Mouse (Mus musculus) neural tube, embryonic 11.5 days (tissue): ENCODE measurements around the gene Vav1. TPM values are rescaled to one million over a fixed set of nuclear protein-coding genes. Genes with fewer than 3 reads are reported as not detected.

ENCODE experiments used
- ATAC-seq: fragments of 200-750 bp; cut with Nextera tagmentation; 2 replicates; pipeline ENCODE4 v1.8.0; 2017; ENCODE audit warnings: moderate number of reproducible peaks, mild to moderate bottlenecking, moderate TSS enrichment, moderate library complexity; ENCODE audit not compliant: insufficient read depth, low FRiP score, low TSS enrichment
- DNase-seq: peaks from one replicate; pipeline ENCODE4 v3.0.0-alpha.2; 2015; ENCODE audit warnings: low spot score
- H3K27ac ChIP-seq: fragments of 300-500 bp; sonication (generic); 2 replicates; pipeline ENCODE4 v1.5.1; 2014; ENCODE audit warnings: low read depth, mild to moderate bottlenecking, low read length
- H3K27me3 ChIP-seq: fragments of 300-500 bp; sonication (generic); 2 replicates; pipeline ENCODE4 v1.6.1; 2014; ENCODE audit warnings: mild to moderate bottlenecking, low read length, mixed read lengths; ENCODE audit not compliant: control insufficient read depth, insufficient read depth
- H3K36me3 ChIP-seq: fragments of 300-500 bp; sonication (generic); 2 replicates; pipeline ENCODE4 v1.6.1; 2014; ENCODE audit warnings: mild to moderate bottlenecking, low read length, moderate library complexity, mixed read lengths; ENCODE audit not compliant: control insufficient read depth, insufficient read depth
- H3K4me1 ChIP-seq: fragments of 300-500 bp; sonication (generic); 2 replicates; pipeline ENCODE4 v1.6.1; 2014; ENCODE audit warnings: low read length, mixed read lengths; ENCODE audit not compliant: control insufficient read depth, insufficient read depth
- H3K4me2 ChIP-seq: fragments of 300-500 bp; sonication (generic); 2 replicates; pipeline ENCODE4 v1.6.1; 2014; ENCODE audit warnings: low read depth, mild to moderate bottlenecking, moderate library complexity
- H3K4me3 ChIP-seq: fragments of 300-500 bp; sonication (generic); 2 replicates; pipeline ENCODE4 v1.5.1; 2014; ENCODE audit warnings: low read depth, low read length
- H3K9ac ChIP-seq: fragments of 300-500 bp; sonication (generic); 2 replicates; pipeline ENCODE4 v1.6.1; 2014; ENCODE audit warnings: mild to moderate bottlenecking, low read length
- H3K9me3 ChIP-seq: fragments of 300-500 bp; sonication (generic); 2 replicates; pipeline ENCODE4 v1.6.1; 2016; ENCODE audit warnings: low read length; ENCODE audit not compliant: control insufficient read depth
- WGBS: fragments of 180-500 bp; shearing (Covaris S2); extraction: QIAGEN DNeasy Blood & Tissue Kit; methylation state at CpG from one replicate; pipeline ENCODE4 v1.1.7; 2014; 5-methylcytosine and 5-hydroxymethylcytosine counted together
- polyA plus RNA-seq: library from polyadenylated mRNA; unstranded; fragments of >200 nt; fragmentation: Nextera tagmentation; extraction: Ambion mirVana; gene quantifications from 2 replicates; pipeline ENCODE4 v1.2.1, GENCODE M21; 2014

The Vav1 gene
- polyA plus RNA-seq, 1 experiment from 2014 or later, result 1.9 TPM

GRCm38 (mm10) chr17:57249186-57250181, 29.4 kb upstream of the Vav1 start, which contains the start of gene Trip10:
Trip10 (plus strand) TSS chr17:57249455.
- Histone ChIP-seq H3K9me3 (no peaks in the 10 kb centered on the region), H3K4me2 (peak within 1 kb of the TSS; percentile 77), H3K27ac (peak within 1 kb of the TSS; percentile 54), H3K4me1 (peaks cover 7% of the 10 kb centered on the region), H3K36me3 (no peaks in the 10 kb centered on the region), H3K9ac (peak within 1 kb of the TSS; percentile 57), H3K4me3 (peak within 1 kb of the TSS; percentile 68), H3K27me3 (no peaks in the 10 kb centered on the region)
- DNase-seq (peak; percentile 95), ATAC-seq (peak; percentile 45)
- WGBS, result under 1% methylated on average over 52 of the region's 52 CpGs

- peak overlapping the region; percentile 68 for H3K4me3 ChIP-seq
- peak overlapping the region; percentile 77 for H3K4me2 ChIP-seq
- peaks cover 7% of the 10 kb centered on the region for H3K4me1 ChIP-seq
- no peak overlapping the region for H3K27ac ChIP-seq
- H3K27me3 ChIP-seq, result no peaks in the 10 kb centered on the region
- H3K9me3 ChIP-seq, result no peaks in the 10 kb centered on the region
- 0 out of 2 replicates have a peak, but pooled peaks cover 3% of the 10 kb centered on the region for H3K36me3 ChIP-seq
- peak; percentile 42 for DNase-seq
- 5% methylated on average over 33 of the region's 33 CpGs for WGBS
- peak overlapping the region; percentile 57 for H3K9ac ChIP-seq
- no peak for ATAC-seq
Observed at GRCm38 (mm10) chr17:57250461-57251160, 28.3 kb upstream of the Vav1 start.

GRCm38 (mm10) chr17:57251431-57251830, 27.5 kb upstream of the Vav1 start:
- Histone ChIP-seq H3K4me1 (peaks cover 7% of the 10 kb centered on the region), H3K27me3 (no peaks in the 10 kb centered on the region), H3K4me2 (no peak overlapping the region), H3K27ac (no peak overlapping the region), H3K9ac (no peak overlapping the region), H3K4me3 (no peak overlapping the region), H3K9me3 (no peaks in the 10 kb centered on the region), H3K36me3 (0 out of 2 replicates have a peak, but pooled peaks cover 3% of the 10 kb centered on the region)
- DNase-seq (no peak), ATAC-seq (no peak)
- WGBS, result 98% methylated on average over 3 of the region's 3 CpGs

DNA sequence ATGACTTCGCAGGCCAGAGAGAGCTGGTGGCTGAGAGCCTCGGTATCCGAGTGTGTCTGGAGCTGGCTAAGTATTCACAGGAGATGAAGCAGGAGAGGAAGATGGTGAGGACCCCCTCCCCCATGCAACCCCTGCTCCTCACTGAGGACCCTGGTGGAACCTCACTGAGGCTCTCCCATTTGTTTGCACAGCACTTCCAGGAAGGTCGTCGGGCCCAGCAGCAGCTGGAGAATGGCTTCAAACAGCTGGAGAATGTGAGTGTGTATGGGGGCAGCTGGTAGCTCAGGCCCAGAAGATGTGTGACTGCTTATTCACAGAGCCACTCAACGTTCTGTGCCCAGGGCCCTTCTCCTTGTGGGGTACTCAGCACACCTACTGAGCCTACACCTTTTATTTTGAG, 25.6 kb upstream of the Vav1 start:
- DNase-seq (no peak), ATAC-seq (no peak)
- Histone ChIP-seq H3K9ac (no peak overlapping the region), H3K27ac (no peak overlapping the region), H3K9me3 (no peaks in the 10 kb centered on the region), H3K4me2 (no peak overlapping the region), H3K4me3 (no peak overlapping the region), H3K36me3 (peaks cover 5% of the 10 kb centered on the region; the same call in 1 of the 2 replicates), H3K27me3 (no peaks in the 10 kb centered on the region), H3K4me1 (peaks cover 5% of the 10 kb centered on the region)
- WGBS, result 77% methylated on average over 6 of the region's 6 CpGs

GRCm38 (mm10) chr17:57255354-57255753, 23.5 kb upstream of the Vav1 start:
- no peak for DNase-seq
- 94% methylated on average over 14 of the region's 14 CpGs for WGBS
- H3K36me3 ChIP-seq, result peaks cover 6% of the 10 kb centered on the region; the same call in 1 of the 2 replicates

DNA sequence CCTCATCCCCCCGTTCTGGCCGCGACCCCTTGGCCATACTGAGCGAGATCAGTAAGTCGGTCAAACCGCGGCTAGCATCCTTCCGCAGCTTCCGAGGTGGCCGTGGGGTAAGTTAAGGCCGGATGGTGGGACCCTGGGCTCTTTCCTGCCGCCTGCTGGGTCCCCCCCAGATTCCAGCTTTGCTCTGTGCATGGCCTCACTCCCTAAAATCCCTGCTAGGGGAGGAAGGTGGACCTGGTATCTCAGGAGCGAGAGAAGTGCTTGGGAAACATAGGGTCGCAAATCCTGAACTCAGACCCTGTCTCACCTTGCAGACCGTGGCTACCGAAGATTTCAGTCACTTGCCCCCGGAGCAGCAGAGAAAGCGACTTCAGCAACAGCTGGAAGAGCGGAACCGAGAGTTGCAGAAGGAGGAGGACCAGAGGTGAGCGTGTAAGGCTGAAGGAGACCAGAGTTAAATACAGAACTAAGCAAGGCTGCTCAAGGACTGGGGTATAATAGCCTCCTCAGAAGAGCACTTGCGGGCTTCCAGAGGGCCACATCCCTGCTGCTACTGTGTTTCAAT, 21.9 kb upstream of the Vav1 start:
- H3K9ac ChIP-seq, result no peak overlapping the region
- H3K27me3 ChIP-seq, result no peaks in the 10 kb centered on the region
- no peaks in the 10 kb centered on the region for H3K9me3 ChIP-seq
- H3K4me2 ChIP-seq, result no peak overlapping the region
- H3K27ac ChIP-seq, result no peak overlapping the region
- peaks cover 12% of the 10 kb centered on the region for H3K36me3 ChIP-seq
- no peak overlapping the region for H3K4me3 ChIP-seq
- no peak for ATAC-seq
- DNase-seq, result no peak
- H3K4me1 ChIP-seq, result no peaks in the 10 kb centered on the region
- WGBS, result 96% methylated on average over 22 of the region's 22 CpGs

More at GRCm38 (mm10) chr17:57255354-57255753, 23.5 kb upstream of the Vav1 start:
- Histone ChIP-seq H3K27ac (no peak overlapping the region), H3K27me3 (no peaks in the 10 kb centered on the region), H3K9ac (no peak overlapping the region), H3K9me3 (no peaks in the 10 kb centered on the region), H3K4me1 (peaks cover 5% of the 10 kb centered on the region), H3K4me3 (no peak overlapping the region), H3K4me2 (no peak overlapping the region)
- ATAC-seq, result no peak

DNA sequence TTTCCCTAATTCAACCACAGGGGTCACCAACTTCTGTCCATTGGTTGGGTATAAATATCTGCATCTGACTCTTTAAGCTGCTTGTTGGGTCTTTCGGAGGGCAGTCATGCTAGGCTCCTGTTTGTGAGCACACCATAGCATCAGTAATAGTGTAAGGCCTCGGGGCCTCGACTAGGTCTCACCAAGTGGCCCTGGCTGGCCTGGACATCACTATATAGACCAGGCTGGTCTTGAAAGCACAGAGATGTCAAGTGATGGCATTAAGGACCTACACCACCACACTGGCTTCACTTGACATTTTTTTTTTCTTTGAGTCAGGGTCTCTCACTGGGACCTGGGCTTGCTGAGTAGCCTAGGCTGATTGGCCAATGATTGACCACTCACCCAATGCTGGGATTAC, 20.7 kb upstream of the Vav1 start:
- H3K27ac ChIP-seq, result no peak overlapping the region
- no peak overlapping the region for H3K4me3 ChIP-seq
- no peak for ATAC-seq
- H3K9ac ChIP-seq, result no peak overlapping the region
- DNase-seq, result no peak
- peaks cover 14% of the 10 kb centered on the region for H3K36me3 ChIP-seq
- H3K4me1 ChIP-seq, result no peaks in the 10 kb centered on the region
- H3K9me3 ChIP-seq, result no peaks in the 10 kb centered on the region
- H3K4me2 ChIP-seq, result no peak overlapping the region
- no peaks in the 10 kb centered on the region for H3K27me3 ChIP-seq
- WGBS, result 94% methylated on average over 3 of the region's 3 CpGs

GRCm38 (mm10) chr17:57259742-57260141, 19.2 kb upstream of the Vav1 start:
- no peak overlapping the region for H3K4me3 ChIP-seq
- peaks cover 13% of the 10 kb centered on the region for H3K36me3 ChIP-seq
- ATAC-seq (no peak), DNase-seq (no peak)
- H3K4me1 ChIP-seq, result no peaks in the 10 kb centered on the region
- no peak overlapping the region for H3K4me2 ChIP-seq
- H3K9me3 ChIP-seq, result no peaks in the 10 kb centered on the region
- no peak overlapping the region for H3K27ac ChIP-seq
- 93% methylated on average over 8 of the region's 8 CpGs for WGBS
- H3K9ac ChIP-seq, result no peak overlapping the region
- no peaks in the 10 kb centered on the region for H3K27me3 ChIP-seq
